Mouse (Mus musculus) retina, embryonic 14.5 days (tissue): ENCODE measurements at regions not wholly inside any gene's neighbourhood (a gene's known extent, or its start where the extent isn't known, plus 50 kb on each side); places are given as distances from the start of the nearest gene placed in this dataset.
A peak's percentile ranks its signal among the peaks of the same experiment; 100 is the strongest.

Experiments used
- DNase-seq: peaks from one replicate; pipeline ENCODE4 v3.0.0-alpha.2; 2015; ENCODE audit warnings: low spot score

- peak; percentile 32 for DNase-seq
These were observed 234.8 kb upstream of the Rpl38 start for GRCm38 (mm10) chr11:114433561-114433960.

DNA sequence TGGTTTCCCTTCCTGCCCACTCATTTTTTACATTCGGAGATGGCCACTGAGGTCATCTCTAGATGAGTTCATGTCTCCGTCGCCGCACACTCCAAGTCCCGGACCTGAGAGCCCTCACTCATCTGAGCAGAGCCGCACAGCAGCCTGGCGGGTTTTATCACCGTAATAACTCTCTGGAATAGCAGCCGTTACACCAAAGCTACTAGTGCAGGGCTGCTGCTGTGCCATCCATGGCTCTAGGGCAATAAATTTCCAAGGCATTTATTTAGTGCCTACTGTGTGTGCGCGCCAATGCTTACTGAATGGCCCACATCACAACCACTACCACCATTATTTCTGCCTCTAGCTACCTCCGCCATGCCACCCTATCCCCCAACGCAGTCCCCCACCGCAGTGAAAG, 242.9 kb upstream of the Rpl38 start:
- no peak for DNase-seq

DNA sequence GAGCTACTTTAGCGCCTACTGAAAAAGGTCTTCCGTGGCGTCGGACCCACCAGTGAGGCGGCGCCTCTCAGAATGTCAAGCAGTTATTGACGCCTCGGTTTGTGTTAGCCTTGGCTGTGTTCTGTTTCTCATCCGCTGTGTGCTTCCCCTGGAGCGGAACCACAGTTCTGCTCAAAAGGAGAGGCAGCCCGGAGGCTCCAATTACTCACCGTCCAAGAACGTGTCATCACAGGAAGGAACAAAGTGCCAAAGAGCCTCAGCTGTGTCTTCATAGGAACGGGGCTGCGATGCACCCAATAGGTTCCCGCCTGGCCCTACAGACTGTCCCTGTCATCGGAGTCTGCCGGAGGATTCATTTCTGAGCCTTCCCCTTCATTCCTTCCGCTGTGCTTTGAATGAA, 245.0 kb upstream of the Rpl38 start:
- no peak for DNase-seq

DNA sequence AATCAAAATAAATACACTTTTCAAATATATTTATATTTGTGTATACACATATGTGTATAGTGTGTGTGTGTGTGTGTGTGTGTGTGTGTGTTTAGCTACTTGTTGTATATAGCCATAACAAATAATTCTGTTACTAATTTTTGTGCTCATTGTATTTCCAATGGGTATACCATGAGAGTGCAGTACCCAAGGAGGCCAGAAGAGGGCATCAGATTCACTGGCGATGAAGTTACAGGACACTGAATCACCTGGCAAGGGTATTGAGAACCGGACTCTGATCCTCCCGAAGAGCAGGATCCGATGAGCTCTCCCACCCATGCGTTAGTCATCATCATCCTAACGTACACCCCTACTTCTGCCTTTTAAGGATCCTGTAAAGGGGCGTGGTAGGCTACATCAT, 249.3 kb upstream of the Rpl38 start:
- no peak for DNase-seq

GRCm38 (mm10) chr11:114416168-114416567, 252.2 kb upstream of the Rpl38 start:
- no peak for DNase-seq

DNA sequence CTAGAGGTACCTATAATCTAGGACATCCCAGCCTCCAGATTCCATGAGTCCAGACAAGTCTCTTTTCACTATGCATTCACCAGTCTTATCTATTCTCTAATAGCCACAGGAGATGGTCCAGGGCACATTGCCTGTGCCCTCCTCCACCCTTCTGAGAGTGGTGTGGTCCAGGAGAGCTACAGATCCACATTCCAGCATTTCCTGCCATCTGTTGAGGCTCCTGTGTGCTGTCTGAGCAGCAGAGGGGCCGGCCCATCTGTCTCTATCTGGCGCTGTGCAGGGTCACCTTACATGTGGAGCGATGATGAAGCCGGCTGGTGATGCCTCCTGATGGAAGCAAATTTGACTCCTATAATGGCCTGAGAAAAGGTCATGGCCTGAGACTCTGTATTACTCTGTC, 263.9 kb upstream of the Rpl38 start:
- DNase-seq, result peak; percentile 27

DNA sequence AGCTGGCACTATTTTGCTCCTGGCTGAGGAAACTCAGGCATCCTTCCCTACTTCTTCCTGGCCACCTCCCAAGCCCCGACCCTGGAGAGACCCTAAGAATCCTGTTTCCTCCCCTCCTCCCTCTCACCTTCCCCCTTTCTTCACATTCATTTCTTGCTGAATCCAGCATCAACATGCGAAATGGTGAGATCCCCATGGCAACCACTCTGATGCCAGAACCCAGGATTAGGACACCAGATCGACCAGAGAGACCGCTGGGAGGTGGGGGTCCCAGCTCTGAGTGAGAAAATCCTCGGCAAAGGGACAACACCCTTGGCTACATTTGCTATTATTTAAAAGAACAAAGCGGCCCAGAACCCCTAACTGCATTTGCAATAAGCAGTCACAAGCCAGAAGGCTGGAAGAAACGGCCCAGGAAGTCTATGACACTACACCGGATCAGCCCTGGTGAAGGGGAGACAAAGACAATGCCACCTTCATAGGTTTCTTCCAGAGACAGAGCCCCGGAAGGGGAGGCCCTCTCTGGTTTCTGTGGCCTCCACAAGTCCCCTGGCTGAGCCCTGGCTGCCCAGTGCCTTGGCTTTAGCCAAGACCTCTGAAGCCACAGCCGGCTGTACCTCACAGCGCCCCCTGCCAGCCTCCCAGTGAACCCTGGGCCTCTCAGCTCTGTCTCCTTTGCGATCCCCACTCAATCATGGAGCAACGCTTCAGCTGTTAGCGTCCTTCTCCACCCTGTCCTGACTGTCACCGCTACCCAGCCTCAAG, 265.6 kb upstream of the Rpl38 start:
- DNase-seq, result peak; percentile 80

DNA sequence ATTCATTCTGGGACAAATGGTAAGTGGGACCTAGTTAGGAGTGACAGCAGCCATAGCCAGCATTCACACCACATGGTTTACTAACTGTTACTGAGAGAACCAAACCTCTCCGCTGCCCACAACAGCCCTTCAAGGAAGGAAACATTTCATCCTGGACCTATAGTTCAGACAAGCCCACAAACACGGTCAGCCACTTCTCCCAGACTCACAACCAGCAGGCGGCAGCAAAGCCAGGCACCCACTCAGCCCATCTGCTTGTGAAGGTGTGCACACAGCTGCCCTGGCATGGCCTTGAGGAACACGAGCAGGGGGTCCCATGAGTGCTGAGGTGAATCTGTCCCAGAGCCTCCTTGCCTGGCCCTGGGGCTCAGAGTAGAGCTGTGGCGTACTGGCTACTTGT, 267.6 kb upstream of the Rpl38 start:
- DNase-seq, result no peak

GRCm38 (mm10) chr11:114392161-114392560, 276.2 kb upstream of the Rpl38 start:
- DNase-seq, result no peak

DNA sequence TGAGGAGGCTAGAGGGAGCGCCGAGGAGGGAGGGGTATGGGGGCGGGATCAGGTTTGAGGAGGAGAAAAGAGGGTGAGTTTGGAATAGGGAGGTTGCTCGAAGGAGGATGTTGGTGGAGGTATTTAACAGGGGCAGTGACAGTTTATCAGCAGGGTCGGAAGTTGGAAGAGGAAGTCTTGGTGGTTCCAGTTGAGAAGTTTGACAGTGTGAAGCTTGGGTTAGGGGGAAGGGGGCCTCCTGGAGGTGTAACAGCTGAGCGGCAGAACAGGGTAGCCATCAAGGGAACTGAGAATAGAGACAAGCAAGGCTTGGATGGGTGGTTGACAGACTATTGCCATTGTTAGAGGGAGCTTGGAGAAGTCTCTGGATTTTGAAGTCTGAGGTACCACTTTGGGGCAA, 276.8 kb upstream of the Rpl38 start:
- DNase-seq, result no peak

- no peak for DNase-seq
These were observed 281.2 kb upstream of the Rpl38 start for GRCm38 (mm10) chr11:114387091-114387490.

GRCm38 (mm10) chr11:114379411-114379824, 288.9 kb upstream of the Rpl38 start:
- peak; percentile 9 for DNase-seq

- no peak for DNase-seq
These were observed 292.4 kb upstream of the Rpl38 start for GRCm38 (mm10) chr11:114375921-114376320.

DNA sequence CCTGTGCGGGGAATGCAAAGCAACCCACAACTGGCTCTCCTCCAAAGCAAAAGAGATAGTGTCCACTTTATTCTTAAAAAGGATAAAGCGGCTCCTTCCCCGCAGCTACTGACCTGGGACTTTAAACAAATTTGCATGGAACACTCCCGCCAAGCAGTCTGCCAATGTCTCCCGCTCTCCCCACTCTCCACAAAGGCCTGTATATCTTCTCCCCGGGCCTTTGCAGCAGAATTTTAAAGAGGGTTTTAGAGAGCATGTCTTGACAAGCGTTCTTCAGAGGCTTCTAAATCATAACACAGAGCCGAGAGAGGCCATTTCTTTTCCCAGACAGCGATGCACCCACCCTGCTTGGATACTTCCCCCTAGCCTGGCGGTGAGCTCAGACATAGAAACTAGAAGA, 297.6 kb upstream of the Rpl38 start:
- no peak for DNase-seq

DNA sequence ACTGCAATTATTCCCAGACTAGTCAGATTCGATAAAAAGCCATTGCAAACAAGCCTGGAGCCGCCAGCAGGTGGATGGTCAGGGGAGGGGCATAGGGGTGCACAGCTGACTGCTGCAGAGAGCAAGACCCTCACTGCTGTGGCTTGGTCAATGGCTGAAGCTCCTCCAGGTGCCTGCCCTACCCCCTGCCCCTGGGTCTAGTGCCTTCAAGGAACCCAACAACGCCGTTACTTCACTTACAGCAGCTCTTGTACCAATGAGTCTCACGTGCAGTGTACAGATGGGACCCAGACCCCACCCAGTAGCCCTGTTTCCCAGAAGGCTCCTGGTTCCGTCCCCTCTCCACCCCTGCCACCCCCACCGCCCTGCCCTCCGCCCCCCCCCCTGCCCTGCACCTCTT, 300.5 kb upstream of the Rpl38 start:
- no peak for DNase-seq

DNA sequence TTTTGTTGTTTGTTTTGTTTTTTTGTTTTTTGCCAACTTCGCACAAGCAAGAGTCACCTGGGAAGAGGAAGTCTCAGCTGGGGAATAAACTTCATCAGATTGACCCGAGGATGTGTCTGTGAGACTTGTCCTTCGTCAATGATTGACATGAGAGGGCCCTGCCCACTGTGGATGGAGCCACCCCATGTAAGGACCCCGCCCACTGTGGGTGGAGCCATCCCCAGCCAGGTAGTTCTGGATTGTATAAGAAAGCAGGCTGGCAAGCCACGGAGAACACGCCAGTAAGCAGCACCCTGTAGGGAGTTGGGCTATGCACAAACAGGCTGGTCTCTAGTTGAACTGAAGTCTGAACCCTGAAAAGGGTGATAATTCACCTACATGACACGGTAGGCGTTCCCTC, 294.1 kb upstream of the Sdk2 start:
- no peak for DNase-seq

DNA sequence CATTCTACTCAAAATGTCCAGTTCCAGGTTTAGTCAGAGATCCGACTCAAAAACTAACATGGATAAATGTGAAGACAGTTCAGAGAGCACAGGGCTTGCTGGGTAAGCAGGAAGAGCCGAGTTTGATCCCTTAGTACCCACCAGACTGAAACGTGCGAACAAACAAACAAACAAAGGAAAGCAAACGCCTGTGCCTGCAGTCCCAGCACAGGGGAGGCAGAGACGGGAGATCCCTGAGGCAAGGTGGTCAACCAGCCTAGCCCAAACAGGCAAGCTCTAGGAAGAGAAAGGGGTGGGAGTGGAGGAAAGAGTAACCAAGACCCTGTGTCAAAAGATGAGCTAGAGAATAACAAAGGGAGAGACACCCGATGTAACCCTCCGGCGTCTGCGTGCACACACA, 293.5 kb upstream of the Sdk2 start:
- no peak for DNase-seq

- DNase-seq, result peak; percentile 21
These were observed 285.4 kb upstream of the Sdk2 start for GRCm38 (mm10) chr11:114352146-114352795.

GRCm38 (mm10) chr11:114336839-114337484, 270.1 kb upstream of the Sdk2 start:
- no peak for DNase-seq

DNA sequence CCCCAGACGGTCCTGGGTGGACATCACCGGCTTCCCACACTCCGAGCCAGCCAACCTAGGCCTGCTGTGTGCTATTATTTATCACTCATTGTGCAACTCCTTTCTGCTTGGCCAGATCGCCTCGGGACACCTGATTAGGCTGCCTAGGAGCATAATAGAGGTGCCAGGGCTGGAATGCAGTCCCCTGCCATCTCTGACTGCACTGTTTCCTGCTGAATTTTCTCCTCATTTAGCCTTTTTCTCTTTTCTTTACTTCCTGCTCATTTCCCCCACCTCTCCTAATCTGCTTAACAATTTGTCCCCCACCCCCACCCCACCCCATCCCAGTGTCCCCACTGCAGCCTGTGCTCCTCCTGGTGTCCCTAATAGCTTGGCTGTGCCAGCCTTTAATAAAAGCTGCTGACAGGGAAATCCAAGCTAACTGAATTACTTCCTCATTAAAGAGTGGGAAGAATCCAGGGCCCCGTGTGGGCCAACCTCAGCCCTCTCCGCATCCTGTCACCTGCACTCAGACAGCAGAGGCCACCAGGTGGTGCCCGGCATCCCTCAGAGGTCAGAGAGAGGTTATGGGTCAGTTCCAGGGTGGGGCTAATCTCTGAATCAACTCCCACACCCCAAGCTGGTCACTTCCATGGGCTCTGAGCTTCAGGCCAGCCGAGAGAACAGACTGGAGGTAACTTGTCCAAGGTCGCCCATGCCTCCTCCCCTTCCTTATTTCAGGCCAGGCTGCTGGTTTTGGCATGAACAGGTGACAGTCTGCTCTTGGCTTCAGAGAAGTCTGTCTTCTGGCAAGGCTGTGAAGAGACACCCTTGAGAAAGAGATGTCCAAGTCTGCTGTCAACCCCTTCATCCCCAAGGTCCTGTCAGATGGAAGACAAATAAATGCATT, 269.3 kb upstream of the Sdk2 start:
- DNase-seq, result peak; percentile 30

DNA sequence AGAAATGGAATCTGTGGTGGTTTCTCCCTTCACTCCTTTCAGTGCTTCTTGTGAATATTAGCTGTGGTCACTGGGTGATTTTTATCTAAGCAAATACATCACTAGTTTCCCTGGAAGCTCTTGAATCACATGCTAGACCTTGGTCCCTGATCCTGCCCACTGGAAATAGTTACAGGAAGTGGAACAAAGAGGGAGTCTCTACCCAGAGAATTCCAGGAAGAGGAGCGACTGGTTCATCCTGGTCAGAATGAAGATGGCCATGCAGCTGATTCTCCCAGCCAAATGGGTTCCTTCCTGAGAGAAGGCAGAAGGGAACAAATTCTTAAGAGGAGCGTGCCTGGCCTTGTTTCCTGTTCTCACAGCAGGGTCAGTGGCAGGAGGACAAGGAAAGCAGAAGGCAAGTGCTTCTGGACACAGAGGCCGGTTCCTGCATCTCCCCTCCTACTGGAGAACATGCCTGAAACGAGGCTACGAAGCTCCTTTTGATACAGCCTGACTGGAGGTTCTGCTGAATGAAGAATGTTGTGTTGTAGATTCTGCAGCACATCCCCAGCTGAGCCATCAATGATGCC, 264.8 kb upstream of the Sdk2 start:
- DNase-seq, result no peak

DNA sequence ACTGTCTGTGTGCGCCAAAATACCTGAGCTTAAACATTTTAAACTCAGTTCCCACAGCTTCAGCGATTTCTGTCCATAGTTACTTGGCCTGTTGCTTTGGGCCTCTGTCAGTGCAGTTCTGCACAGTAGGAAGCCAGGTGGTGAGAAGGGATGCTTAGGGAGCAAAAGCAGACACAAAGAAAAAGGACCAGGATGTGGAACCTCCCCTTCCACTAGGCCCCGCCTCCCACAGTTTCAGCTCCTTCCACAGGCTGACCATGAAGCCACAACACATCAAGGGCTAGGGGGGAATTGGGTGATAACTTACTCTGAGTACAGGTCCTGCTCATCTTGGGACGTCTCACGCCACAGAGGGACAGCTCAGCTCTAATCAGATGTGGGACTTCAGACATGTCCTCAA, 263.5 kb upstream of the Sdk2 start:
- DNase-seq, result no peak
